Mouse (Mus musculus) G1E (cell line): ENCODE measurements at regions not wholly inside any gene's neighbourhood (a gene's known extent, or its start where the extent isn't known, plus 50 kb on each side); places are given as distances from the start of the nearest gene placed in this dataset.

Experiments used
- CTCF ChIP-seq: IDR thresholded peaks from 2 replicates; pipeline ENCODE4 v1.5.1; 2012; ENCODE audit warnings: low read depth, low read length, inconsistent platforms, mixed read lengths
- GATA1 ChIP-seq: IDR thresholded peaks from 2 replicates; pipeline ENCODE4 v1.6.1; 2012; ENCODE audit warnings: borderline replicate concordance, low read length, inconsistent platforms, mixed read lengths
- POLR2AphosphoS5 ChIP-seq: IDR thresholded peaks from 2 replicates; pipeline ENCODE4 v1.6.1; 2012; ENCODE audit warnings: low read depth, low read length, inconsistent platforms; ENCODE audit not compliant: insufficient replicate concordance

DNA sequence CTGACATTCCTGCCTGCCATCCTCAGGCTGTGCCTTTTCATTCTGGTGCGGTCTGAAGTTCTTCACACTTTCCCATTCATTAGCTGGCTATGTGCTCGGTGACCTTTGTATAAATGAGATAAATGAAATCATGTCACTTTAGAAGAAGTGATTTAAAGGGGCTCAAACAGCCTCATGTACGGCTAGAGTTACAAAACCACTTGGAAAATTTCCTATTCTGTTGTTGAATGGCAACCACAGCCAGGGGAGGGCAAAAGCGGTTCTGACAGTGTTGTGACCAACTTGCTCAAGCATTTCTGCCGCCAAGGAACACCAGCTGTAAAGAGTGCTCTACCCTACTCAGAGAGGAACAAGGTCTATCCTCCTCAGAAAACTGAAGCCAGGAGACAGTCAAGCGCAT lies 128.4 kb downstream of the Irs2 start:
- TF ChIP-seq CTCF = no peak
- TF ChIP-seq GATA1 = no peak
- TF ChIP-seq POLR2AphosphoS5 = no peak
